Mouse (Mus musculus) thymus, adult 2 months (tissue): ENCODE measurements around the gene AI837181.

Source experiments
- CTCF ChIP-seq: fragments of 200-500 bp; IDR thresholded peaks from 2 replicates; pipeline ENCODE4 v1.5.1; 2012; ENCODE audit warnings: mild to moderate bottlenecking, control low read depth, low read length, moderate library complexity, borderline replicate concordance; ENCODE audit not compliant: control insufficient read depth, poor library complexity, insufficient read depth; ENCODE audit errors: extremely low read depth
- POLR2A ChIP-seq: fragments of 200-500 bp; IDR thresholded peaks from 2 replicates; pipeline ENCODE4 v1.6.1; 2012; ENCODE audit warnings: mild to moderate bottlenecking, low read length, control low read depth, moderate library complexity; ENCODE audit not compliant: control insufficient read depth, poor library complexity, insufficient read depth; ENCODE audit errors: extremely low read depth

- TF ChIP-seq POLR2A (no peak), CTCF (no peak)
Observed at GRCm38 (mm10) chr19:5407133-5407532, 17.8 kb upstream of the AI837181 start.
